Mouse (Mus musculus): ENCODE data around the gene Dusp16. TPM values are rescaled to one million over a fixed set of nuclear protein-coding genes. Genes with fewer than 3 reads are reported as not detected.

The Dusp16 gene
- polyA plus RNA-seq (2012; rRNA removed) = 10.5 and 11.0 TPM in 2 replicates

GRCm38 (mm10) chr6:134792141-134793045, at the start of gene Dusp16:
Gene Dusp16 (minus strand): TSS chr6:134792625.

DNA sequence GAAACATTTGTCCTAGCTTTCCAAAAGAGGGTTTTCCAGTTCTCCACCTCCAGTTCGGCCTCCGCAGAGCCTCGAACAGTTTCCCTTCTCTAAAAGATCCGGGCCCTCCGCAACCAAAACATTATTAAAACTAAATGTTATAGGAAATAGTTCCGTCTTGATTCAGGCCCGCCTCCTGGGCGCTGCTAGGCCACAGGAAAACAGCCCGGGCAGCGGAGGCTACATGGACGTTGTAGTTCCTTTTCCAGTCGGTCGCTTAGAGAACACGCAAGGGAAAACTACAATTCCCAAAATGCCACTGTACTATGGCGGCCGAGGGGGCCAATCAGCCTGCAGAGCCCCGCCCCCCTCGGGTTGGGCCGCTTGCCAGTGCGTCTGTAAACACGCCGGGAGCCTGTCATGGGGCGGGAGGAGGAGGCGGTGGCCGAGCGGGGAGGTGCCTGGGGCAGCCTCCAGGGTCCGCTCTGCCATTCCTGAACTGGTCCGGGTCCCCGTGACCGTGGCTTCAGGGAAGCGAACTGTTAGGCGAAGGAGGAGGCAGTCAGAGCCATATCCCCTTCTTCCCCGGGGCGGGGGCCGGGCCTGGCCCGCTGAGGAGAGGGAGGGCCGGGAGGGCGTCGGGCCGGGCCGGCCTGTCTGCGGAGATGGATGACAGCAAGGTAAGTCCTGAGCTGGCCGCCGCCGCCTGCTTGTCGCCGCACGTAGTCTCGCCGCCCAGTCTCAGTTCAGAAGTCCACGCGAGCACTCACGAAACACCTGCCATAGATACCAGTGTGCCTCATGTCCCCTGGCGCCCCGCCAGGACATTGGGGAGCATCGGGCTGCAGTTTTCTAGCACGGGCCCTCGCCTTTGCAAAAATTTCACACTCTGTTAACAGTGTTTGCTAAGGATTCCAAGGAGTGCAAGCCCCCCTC, 37.6 kb upstream of the Dusp16 start, which contains the start of gene Crebl2:
Crebl2 (plus strand) TSS at position 369 of the 915 bp plus-strand sequence.

Other genes with a start within 250 kb of the Dusp16 start
- 29.2 and 30.9 TPM in 2 replicates for gene Lrp6, start 225.7 kb downstream of the Dusp16 start, polyA plus RNA-seq (2012; rRNA removed)
- gene Mansc1, start 160.1 kb downstream of the Dusp16 start, polyA plus RNA-seq (2012; rRNA removed) = 1.1 and 1.4 TPM in 2 replicates
- 24.1 and 25.9 TPM in 2 replicates for gene Borcs5, start 153.1 kb downstream of the Dusp16 start, polyA plus RNA-seq (2012; rRNA removed)
- gene Crebl2, start 37.5 kb upstream of the Dusp16 start, polyA plus RNA-seq (2012; rRNA removed) = 8.6 and 8.9 TPM in 2 replicates
- gene Gpr19, start 106.0 kb upstream of the Dusp16 start, polyA plus RNA-seq (2012; rRNA removed) = 36.8 and 44.1 TPM in 2 replicates
- 43.3 and 59.6 TPM in 2 replicates for gene Cdkn1b, start 127.8 kb upstream of the Dusp16 start, polyA plus RNA-seq (2012; rRNA removed)
- gene Apold1, start 189.1 kb upstream of the Dusp16 start, polyA plus RNA-seq (2012; rRNA removed) = 2.3 and 2.9 TPM in 2 replicates
- 92.2 and 95.7 TPM in 2 replicates for gene Ddx47, start 219.0 kb upstream of the Dusp16 start, polyA plus RNA-seq (2012; rRNA removed)

All from central nervous system, embryonic 14 days (tissue).